Mouse (Mus musculus): ENCODE data around the gene Caskin2.
A peak's percentile ranks its signal among the peaks of the same experiment; 100 is the strongest.
"Not testable (repeated sequence)": the region's sequence is repeated elsewhere in the genome, so short reads cannot be mapped to it uniquely, and the experiment has no call there.

The Caskin2 gene

GRCm38 (mm10) chr11:115813507-115814296, at the start of gene Caskin2:
Gene Caskin2, minus strand, starts transcription at chr11:115813639.
- peak; percentile 94 for DNase-seq

GRCm38 (mm10) chr11:115859143-115859945, 45.9 kb upstream of the Caskin2 start:
- peak; percentile 54 for DNase-seq

- no peak for DNase-seq
Measured at GRCm38 (mm10) chr11:115858354-115858753, 44.9 kb upstream of the Caskin2 start, which contains the start of gene Myo15b. Gene Myo15b, plus strand, starts transcription at chr11:115858406.

- DNase-seq, result no peak
Measured at GRCm38 (mm10) chr11:115857936-115858335, 44.5 kb upstream of the Caskin2 start.

- not testable (repeated sequence) for DNase-seq
Measured at GRCm38 (mm10) chr11:115857146-115857545, 43.7 kb upstream of the Caskin2 start.

GRCm38 (mm10) chr11:115854674-115855073, 41.2 kb upstream of the Caskin2 start:
- DNase-seq, result no peak

- DNase-seq, result no peak
Measured at GRCm38 (mm10) chr11:115845819-115846218, 32.4 kb upstream of the Caskin2 start.

- no peak for DNase-seq
Measured at GRCm38 (mm10) chr11:115844240-115844639, 30.8 kb upstream of the Caskin2 start.

GRCm38 (mm10) chr11:115843891-115844239, 30.4 kb upstream of the Caskin2 start:
- DNase-seq, result no peak

GRCm38 (mm10) chr11:115843141-115843890, 29.9 kb upstream of the Caskin2 start:
- DNase-seq, result no peak

- no peak for DNase-seq
Measured at GRCm38 (mm10) chr11:115841961-115842550, 28.6 kb upstream of the Caskin2 start.

GRCm38 (mm10) chr11:115841044-115841443, 27.6 kb upstream of the Caskin2 start:
- no peak for DNase-seq

GRCm38 (mm10) chr11:115839732-115840131, 26.3 kb upstream of the Caskin2 start:
- DNase-seq, result no peak

- no peak for DNase-seq
Measured at GRCm38 (mm10) chr11:115838895-115839311, 25.5 kb upstream of the Caskin2 start.

GRCm38 (mm10) chr11:115837606-115838345, 24.3 kb upstream of the Caskin2 start:
- DNase-seq, result no peak

- no peak for DNase-seq
Measured at GRCm38 (mm10) chr11:115836656-115837395, 23.4 kb upstream of the Caskin2 start.

- DNase-seq, result no peak
Measured at GRCm38 (mm10) chr11:115834033-115834432, 20.6 kb upstream of the Caskin2 start.

- DNase-seq, result no peak
Measured at GRCm38 (mm10) chr11:115833021-115833513, 19.6 kb upstream of the Caskin2 start.

GRCm38 (mm10) chr11:115832523-115832922, 19.1 kb upstream of the Caskin2 start:
- no peak for DNase-seq

- no peak for DNase-seq
Measured at GRCm38 (mm10) chr11:115832064-115832463, 18.6 kb upstream of the Caskin2 start.

GRCm38 (mm10) chr11:115831518-115831917, 18.1 kb upstream of the Caskin2 start:
- no peak for DNase-seq

Measured in cerebellum, adult 9-10 months (tissue).